Mouse (Mus musculus) ovary, postnatal 10 days (tissue): Measurements from ENCODE around the gene 4933428G20Rik.

Experiments
- DNase-seq: peaks from one replicate; pipeline ENCODE4 v3.0.0; 2022; ENCODE audit warnings: low spot score

The 4933428G20Rik gene

GRCm38 (mm10) chr11:97499865-97500719 lies at the start of gene 4933428G20Rik:
Gene 4933428G20Rik, minus strand, starts transcription at chr11:97500340.
- DNase-seq = no peak

GRCm38 (mm10) chr11:97548757-97549156 lies 48.6 kb upstream of the 4933428G20Rik start:
- no peak for DNase-seq

GRCm38 (mm10) chr11:97547957-97548706 lies 48.0 kb upstream of the 4933428G20Rik start:
- no peak for DNase-seq

GRCm38 (mm10) chr11:97546804-97547411 lies 46.8 kb upstream of the 4933428G20Rik start:
- no peak for DNase-seq

- DNase-seq = no peak
These were observed 45.8 kb upstream of the 4933428G20Rik start for GRCm38 (mm10) chr11:97545808-97546560.

- no peak for DNase-seq
These were observed 43.7 kb upstream of the 4933428G20Rik start for GRCm38 (mm10) chr11:97543883-97544282.

- no peak for DNase-seq
These were observed 43.1 kb upstream of the 4933428G20Rik start for GRCm38 (mm10) chr11:97543181-97543733.

GRCm38 (mm10) chr11:97542171-97543150 lies 42.3 kb upstream of the 4933428G20Rik start:
- DNase-seq = no peak

- DNase-seq = no peak
These were observed 40.5 kb upstream of the 4933428G20Rik start for GRCm38 (mm10) chr11:97540604-97541003.

- DNase-seq = no peak
These were observed 40.0 kb upstream of the 4933428G20Rik start for GRCm38 (mm10) chr11:97540136-97540535.

GRCm38 (mm10) chr11:97539622-97540021 lies 39.5 kb upstream of the 4933428G20Rik start:
- no peak for DNase-seq

- no peak for DNase-seq
These were observed 37.5 kb upstream of the 4933428G20Rik start for GRCm38 (mm10) chr11:97537580-97538089.

- no peak for DNase-seq
These were observed 36.9 kb upstream of the 4933428G20Rik start for GRCm38 (mm10) chr11:97536835-97537579.

GRCm38 (mm10) chr11:97536083-97536747 lies 36.1 kb upstream of the 4933428G20Rik start:
- DNase-seq = no peak

- no peak for DNase-seq
These were observed 35.5 kb upstream of the 4933428G20Rik start for GRCm38 (mm10) chr11:97535660-97536059.

- no peak for DNase-seq
These were observed 35.1 kb upstream of the 4933428G20Rik start for GRCm38 (mm10) chr11:97535308-97535630.

GRCm38 (mm10) chr11:97534442-97535307 lies 34.5 kb upstream of the 4933428G20Rik start:
- no peak for DNase-seq

GRCm38 (mm10) chr11:97533653-97534052 lies 33.5 kb upstream of the 4933428G20Rik start:
- DNase-seq = no peak
